Mouse (Mus musculus) heart, postnatal 36 days (tissue): Measurements from ENCODE around the gene Armc6. TPM values are rescaled to one million over a fixed set of nuclear protein-coding genes. Genes with fewer than 3 reads are reported as not detected.

Experiments used
- DNase-seq, 2 experiments: peaks; one replicate each; pipeline ENCODE4 v3.0.0; 2021 to 2022
- intact Hi-C: fragments of 180-260 bp; cut with DNase I; formaldehyde crosslinking; loops from one replicate; pipeline ENCODE4 v1.15.1; 2025
- total RNA-seq, 2 experiments: library from RNA; stranded (reverse); gene quantifications; 2 replicates each; pipeline ENCODE4 v1.2.3; 2021

The Armc6 gene
- total RNA-seq, 2 experiments from 2014 or later: 6.2 to 7.0 TPM

- no peak for DNase-seq
- intact Hi-C loops: loop anchor here (2.0 kb wide), 1 partner anchor 21 kb away; no protein-coding TSS in a partner anchor
Observed at GRCm38 (mm10) chr8:70201417-70201816, 32.8 kb downstream of the Armc6 start.

DNA sequence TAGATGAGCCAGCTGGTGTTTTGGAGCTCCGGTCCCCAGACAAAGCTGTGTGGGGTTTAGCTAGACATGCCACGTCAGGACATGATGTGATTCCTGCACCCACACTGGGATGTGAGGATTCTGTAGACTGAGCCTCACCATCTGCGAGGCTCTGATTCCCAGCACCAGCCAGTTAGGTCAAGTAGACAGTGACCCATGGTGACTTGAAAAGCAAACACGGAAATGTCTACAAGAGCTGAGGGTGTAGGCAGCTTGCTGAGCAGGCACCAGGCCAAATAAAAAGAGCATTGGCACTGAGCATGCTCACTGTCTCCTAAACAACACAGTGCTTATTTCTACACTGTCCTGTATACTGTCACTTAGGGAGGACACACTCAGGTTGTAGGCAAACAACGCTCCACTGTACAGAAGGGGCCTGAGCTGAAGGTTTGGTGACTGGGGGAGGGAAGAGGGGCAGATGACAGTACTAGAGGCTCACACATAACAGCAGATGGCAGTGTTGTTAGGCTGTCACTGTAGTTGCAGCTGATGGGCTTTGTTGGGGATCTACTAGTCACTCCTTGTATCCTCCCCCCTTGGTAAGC, 34.1 kb downstream of the Armc6 start:
- intact Hi-C loops: loop anchor here (2.0 kb wide), 1 partner anchor 23 kb away; no protein-coding TSS in a partner anchor
- peak; percentile 17 to 43 for DNase-seq

- intact Hi-C loops: no loop called here
- no peak for DNase-seq
Observed at GRCm38 (mm10) chr8:70197603-70198002, 36.7 kb downstream of the Armc6 start.

DNA sequence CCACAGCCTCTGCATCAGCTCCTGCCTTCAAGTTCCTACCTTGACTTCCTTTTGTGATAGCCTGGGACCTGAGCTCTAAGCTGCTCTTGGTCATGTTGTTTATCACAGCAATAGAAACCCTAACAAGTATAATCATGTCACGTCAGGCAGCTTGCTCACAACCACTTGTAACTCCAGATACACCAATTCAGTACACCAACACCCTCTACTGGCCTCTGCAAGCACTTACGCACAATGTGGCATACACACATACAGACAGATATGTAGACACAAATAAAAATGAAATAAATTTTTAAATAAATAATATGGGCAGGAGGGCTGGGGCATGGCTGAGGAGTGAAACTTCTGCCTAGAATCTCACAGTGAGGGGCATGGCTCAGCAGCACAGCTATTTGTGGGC, 38.5 kb downstream of the Armc6 start:
- intact Hi-C loops: no loop called here
- no peak for DNase-seq

GRCm38 (mm10) chr8:70194191-70194590, 40.1 kb downstream of the Armc6 start:
- intact Hi-C loops: no loop called here
- no peak for DNase-seq

- DNase-seq: no peak
- intact Hi-C loops: no loop called here
Observed at GRCm38 (mm10) chr8:70193238-70193637, 41.0 kb downstream of the Armc6 start.

- intact Hi-C loops: no loop called here
- no peak for DNase-seq
Observed at GRCm38 (mm10) chr8:70188707-70189106, 45.6 kb downstream of the Armc6 start.

DNA sequence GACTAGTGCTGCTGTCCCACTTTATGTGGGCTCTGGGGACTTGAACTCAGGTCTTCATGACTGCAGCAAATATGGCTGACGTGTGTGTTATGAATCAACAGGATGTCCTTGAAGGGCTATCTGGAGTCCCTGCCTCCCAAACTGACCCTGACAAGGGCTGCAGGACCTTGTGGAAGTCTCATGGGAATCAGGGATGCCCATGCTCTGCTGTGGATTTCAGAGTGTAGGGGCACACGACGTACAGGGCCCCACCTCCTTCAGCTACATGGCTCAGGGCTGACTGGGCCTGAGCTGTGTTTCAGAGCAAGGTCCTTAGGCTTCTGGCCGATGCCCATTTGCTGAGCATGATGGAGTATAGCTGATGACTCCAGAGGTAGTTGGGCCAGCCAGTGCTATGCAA, 51.1 kb downstream of the Armc6 start:
- no peak for DNase-seq
- intact Hi-C loops: no loop called here

GRCm38 (mm10) chr8:70181903-70182252, 52.4 kb downstream of the Armc6 start:
- intact Hi-C loops: no loop called here
- no peak for DNase-seq

DNA sequence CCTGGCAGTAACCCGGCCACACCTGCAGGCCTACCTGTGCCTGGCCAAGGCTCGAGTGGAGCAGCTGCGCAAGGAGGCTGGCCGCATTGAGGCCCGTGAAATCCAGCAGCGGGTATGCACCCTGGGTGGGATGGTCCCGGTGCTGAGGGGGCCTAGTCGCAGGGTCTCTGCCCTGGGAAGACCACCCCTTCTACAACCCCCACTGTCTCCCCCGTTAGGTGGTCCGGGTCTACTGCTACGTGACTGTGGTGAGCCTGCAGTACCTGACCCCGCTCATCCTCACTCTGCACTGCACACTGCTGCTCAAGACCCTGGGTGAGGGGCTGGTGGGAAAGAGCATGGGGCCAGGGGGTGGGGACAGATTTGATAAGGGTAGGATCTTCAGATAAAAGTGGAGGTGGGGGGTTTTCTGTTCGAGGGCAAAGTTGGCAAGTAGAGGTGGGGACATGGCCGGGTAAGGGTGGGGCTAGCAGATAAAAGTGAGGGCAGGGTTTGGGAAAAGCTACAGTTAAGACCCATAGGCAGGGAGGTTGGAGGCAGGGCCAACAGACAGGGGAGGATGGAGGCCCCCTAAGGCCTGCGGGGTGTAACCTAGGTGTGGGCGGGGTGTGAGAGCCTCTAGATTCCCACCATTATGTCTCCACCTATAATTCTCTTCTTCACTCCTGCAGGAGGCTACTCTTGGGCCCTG, 52.9 kb downstream of the Armc6 start:
- DNase-seq: no peak
- intact Hi-C loops: no loop called here

DNA sequence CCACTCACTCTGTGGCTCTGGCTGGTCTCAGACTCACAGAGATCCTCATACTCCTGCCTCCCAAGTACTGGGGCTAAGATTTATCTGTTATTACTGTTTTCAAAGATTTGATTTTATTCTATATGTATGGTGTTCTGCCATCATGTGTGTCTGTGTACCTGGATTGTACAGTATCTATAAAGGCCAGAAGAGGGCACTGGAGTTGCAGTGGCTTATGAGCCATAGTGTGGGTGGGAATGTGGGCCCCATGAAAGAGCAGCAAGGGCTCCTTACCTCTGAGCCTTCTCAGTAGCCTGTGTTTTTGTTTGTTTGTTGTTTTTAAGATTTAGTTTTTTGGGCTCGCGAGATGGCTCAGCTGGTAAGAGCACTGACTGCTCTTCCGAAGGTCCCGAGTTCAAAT, 55.2 kb downstream of the Armc6 start:
- no peak for DNase-seq
- intact Hi-C loops: loop anchor here (1.0 kb wide), 1 partner anchor 44 kb away; no protein-coding TSS in a partner anchor

- DNase-seq: no peak
- intact Hi-C loops: no loop called here
Observed at GRCm38 (mm10) chr8:70178231-70178630, 56.0 kb downstream of the Armc6 start.

- DNase-seq: no peak
- intact Hi-C loops: no loop called here
Observed at GRCm38 (mm10) chr8:70174079-70174478, 60.2 kb downstream of the Armc6 start.

GRCm38 (mm10) chr8:70173320-70173719, 60.9 kb downstream of the Armc6 start:
- no peak for DNase-seq
- intact Hi-C loops: loop anchor here (2.0 kb wide), 1 partner anchor 43 kb away; the partner anchor contains the start of gene Nr2c2ap

DNA sequence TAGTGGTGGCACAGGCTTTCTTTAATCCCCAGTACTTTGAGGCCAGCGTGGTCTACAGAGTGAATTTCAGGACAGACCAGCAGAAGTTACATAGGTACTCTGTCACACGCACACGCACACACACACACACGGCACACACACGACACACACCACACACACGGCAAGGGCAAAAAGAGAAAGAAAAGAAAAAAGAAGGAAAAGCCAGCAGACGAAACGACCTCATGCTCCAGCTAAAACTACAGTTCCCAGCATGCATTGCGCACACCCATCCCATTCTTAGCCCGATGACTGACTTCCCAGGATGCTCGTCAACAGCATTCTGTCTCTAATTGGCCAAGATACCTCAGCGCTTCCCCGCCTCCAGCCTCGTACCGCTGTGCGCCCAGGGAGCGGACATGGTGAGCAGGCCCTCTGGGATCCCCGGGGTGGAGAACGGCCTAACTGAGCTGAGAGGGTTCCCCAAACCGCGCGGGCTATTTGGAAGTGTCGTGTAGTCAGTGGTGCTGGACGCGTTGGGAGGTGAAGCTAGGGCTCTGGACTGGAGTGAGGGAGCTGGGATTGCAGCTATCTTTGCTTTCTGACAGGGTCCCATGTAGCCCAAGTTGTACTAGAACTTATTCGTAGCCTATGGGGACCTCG, 62.1 kb downstream of the Armc6 start, which contains the start of gene Tmem161a:
Gene Tmem161a, plus strand, starts transcription at position 314 of the 639 bp plus-strand sequence.
- intact Hi-C loops: loop anchor here (2.0 kb wide), 1 partner anchor 41 kb away; the partner anchor contains the start of gene Nr2c2ap

DNA sequence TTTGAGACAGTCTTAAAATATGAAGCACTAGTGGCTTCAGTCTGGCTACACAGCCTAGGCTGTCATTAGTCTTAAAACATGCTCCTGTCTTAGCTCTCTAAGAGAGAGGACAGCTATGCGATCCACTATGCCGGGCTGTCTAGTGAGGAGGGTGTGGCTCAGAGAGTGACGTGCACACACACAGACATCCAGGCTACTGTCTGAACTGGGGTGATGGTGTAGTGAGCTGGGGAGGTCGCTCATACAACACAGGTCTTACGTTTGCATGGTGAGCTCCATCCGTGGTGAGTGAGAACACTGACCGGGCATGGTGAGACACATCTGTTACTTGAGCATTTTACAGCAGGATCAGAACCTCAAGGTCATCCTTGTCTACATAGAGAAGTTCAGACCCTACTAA, 63.0 kb downstream of the Armc6 start:
- intact Hi-C loops: no loop called here

More for the DNA sequence above, 62.1 kb downstream of the Armc6 start, which contains the start of gene Tmem161a:
- peak; percentile 86 to 90 for DNase-seq

DNA sequence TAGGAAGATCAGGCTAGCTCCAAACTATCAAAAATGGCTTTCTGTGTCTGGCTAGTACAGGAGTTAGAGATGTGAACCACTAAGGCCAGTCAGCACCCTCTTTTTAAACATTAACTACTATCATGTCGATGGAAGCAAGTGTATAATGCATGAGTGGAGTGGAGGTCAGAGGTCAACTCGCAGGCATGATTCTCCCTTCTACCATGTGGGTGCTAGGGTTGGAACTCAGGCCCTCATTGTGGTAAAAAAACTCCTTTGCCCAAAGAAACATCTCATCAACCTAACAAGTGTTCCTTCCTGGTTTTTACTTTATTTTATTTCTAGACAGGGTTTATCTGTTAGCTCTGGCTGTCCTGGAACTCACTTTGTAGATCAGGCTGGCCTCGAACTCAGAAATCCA, 63.5 kb downstream of the Armc6 start:
- no peak for DNase-seq
- intact Hi-C loops: no loop called here

More for the DNA sequence above, 63.0 kb downstream of the Armc6 start:
- DNase-seq: no peak
